Mouse (Mus musculus) megakaryocyte, embryonic 14.5 days (primary cell): Measurements from ENCODE around the gene Spem2.

Experiments used
- FLI1 ChIP-seq: IDR thresholded peaks from 2 replicates; pipeline ENCODE4 v1.6.1; 2012; ENCODE audit warnings: low read length, inconsistent platforms, mixed read lengths
- GATA1 ChIP-seq: IDR thresholded peaks from 3 replicates; pipeline ENCODE4 v1.6.1; 2012; ENCODE audit warnings: mixed read lengths, low read length, inconsistent platforms, borderline replicate concordance

DNA sequence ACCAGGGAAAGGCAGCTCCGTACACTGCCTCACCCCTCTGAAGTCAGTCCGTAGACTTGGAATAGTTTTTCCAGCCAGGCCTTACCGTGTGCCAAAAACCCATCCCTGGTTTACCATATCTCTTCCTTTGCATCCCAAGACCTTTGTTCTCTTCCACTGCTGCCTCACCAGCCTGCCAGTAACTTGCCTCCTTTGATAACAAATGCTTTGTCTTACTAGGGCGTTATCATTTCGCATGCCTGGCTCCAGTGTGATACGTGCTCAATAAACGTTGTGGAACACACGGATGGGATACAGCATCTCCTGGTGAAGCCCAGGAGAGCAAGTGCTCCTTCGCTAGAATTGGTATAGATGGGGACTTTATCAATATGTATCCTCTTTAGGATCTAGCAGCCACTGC is 49.1 kb upstream of the Spem2 start:
- TF ChIP-seq GATA1 (no peak), FLI1 (no peak)
